Mouse (Mus musculus) midbrain, embryonic 10.5 days (tissue): ENCODE measurements at regions not wholly inside any gene's neighbourhood (a gene's known extent, or its start where the extent isn't known, plus 50 kb on each side); places are given as distances from the start of the nearest gene placed in this dataset.

Experiments used
- DNase-seq: peaks from one replicate; pipeline ENCODE4 v3.0.0-alpha.2; 2017; ENCODE audit warnings: low spot score
- H3K27ac ChIP-seq: fragments of 300-500 bp; sonication (generic); replicated peaks from 2 replicates; pipeline ENCODE4 v1.5.1; 2016; ENCODE audit warnings: mild to moderate bottlenecking
- H3K27me3 ChIP-seq: fragments of 300-500 bp; sonication (generic); 2 replicates; pipeline ENCODE4 v1.6.1; 2016; ENCODE audit warnings: low read depth, mild to moderate bottlenecking; ENCODE audit not compliant: poor library complexity, severe bottlenecking
- H3K36me3 ChIP-seq: fragments of 300-500 bp; sonication (generic); 2 replicates; pipeline ENCODE4 v1.6.1; 2016; ENCODE audit warnings: mild to moderate bottlenecking, moderate library complexity
- H3K4me1 ChIP-seq: fragments of 300-500 bp; sonication (generic); 2 replicates; pipeline ENCODE4 v1.6.1; 2016
- H3K4me3 ChIP-seq: fragments of 300-500 bp; sonication (generic); 2 replicates; pipeline ENCODE4 v1.5.1; 2016; ENCODE audit warnings: mild to moderate bottlenecking, moderate library complexity
- H3K9me3 ChIP-seq: fragments of 300-500 bp; sonication (generic); replicated peaks from 2 replicates; pipeline ENCODE4 v1.6.1; 2016; ENCODE audit warnings: mild to moderate bottlenecking
- WGBS: fragments of 180-500 bp; shearing (Covaris S2); methylation state at CpG from one replicate; pipeline ENCODE4 v1.1.7; 2016; 5-methylcytosine and 5-hydroxymethylcytosine counted together

DNA sequence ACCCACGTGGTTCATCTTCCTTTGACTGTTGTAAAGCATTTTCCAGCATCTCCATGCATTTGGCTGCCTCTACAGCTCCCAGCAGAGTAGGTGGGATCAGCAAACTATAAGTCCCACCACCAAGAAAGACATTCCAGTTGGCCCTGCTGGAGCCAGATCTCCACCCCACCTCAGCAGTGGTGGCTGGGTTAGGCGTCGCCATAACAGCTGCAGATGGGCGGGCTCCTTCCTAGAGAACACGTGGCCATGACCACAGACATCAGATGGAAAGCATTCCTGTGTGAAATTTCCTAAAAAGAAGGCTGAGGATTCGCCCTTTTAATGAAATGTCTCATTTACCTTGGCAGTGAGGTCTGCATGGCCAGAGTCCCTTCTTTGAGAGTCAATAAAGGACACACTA is 140.0 kb upstream of the Bmp4 start:
- no peak for DNase-seq
- no peak overlapping the region for H3K27ac ChIP-seq
- H3K27me3 ChIP-seq, result no peaks in the 10 kb centered on the region
- H3K36me3 ChIP-seq, result no peaks in the 10 kb centered on the region
- H3K4me1 ChIP-seq, result no peaks in the 10 kb centered on the region
- H3K4me3 ChIP-seq, result no peak overlapping the region
- H3K9me3 ChIP-seq, result no peaks in the 10 kb centered on the region
- WGBS, result 85% methylated on average over 6 of the region's 6 CpGs

DNA sequence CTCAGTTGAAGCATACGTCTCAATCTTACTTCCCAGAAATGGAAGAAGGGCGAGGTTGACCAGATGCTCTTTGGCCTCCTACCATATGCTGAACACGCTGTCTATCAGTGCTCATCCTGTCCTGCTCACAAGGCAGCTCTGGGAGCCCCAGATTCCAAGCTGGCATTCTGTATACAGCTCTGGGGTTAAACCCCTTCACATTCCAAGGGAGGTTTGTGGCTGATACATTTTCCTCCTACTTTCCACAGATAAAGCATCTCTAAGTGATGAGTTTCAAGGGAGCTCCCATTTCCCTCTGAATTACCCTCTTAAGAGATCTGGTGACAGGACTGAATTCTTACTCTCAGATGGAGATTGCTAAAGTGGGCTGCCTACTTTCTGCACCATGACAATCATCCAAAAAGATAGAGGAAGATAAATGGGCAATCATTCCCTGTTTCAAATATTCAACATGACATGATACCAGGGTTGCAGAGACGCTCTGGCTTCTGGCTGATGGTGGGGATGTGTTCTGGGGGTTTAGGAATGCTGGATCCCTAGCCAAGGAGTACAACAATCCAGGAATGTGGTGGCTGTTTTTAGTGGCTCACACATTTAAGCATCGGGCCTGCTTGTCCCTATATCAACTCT is 138.7 kb upstream of the Bmp4 start:
- Histone ChIP-seq H3K27me3 (no peaks in the 10 kb centered on the region), H3K9me3 (no peaks in the 10 kb centered on the region), H3K4me3 (no peak overlapping the region), H3K27ac (no peak overlapping the region), H3K4me1 (no peaks in the 10 kb centered on the region), H3K36me3 (no peaks in the 10 kb centered on the region)
- no peak for DNase-seq
- 89% methylated on average over 5 of the region's 5 CpGs for WGBS

DNA sequence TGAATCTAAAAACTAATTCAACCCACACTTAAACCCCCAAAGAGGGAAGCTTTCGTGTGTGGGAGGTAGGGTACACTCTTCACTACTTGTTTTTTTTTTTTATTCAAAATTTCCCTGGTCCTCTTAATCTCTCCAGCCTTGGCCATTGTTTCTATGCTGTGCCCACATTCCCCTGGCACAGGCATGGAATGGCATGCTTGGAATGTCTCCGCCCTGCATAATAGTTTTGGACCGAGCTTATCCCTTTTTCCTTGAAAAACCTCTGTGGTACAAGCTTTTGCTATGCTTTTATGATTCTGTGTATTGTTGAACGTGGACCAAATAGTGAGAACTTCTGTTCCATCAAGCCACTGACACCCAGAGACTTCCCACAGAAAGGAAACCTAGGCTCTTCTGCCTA is 126.8 kb upstream of the Bmp4 start:
- 70% methylated on average over 4 of the region's 4 CpGs for WGBS
- Histone ChIP-seq H3K27me3 (no peaks in the 10 kb centered on the region), H3K4me3 (no peak overlapping the region), H3K36me3 (no peaks in the 10 kb centered on the region), H3K4me1 (no peaks in the 10 kb centered on the region), H3K27ac (no peak overlapping the region), H3K9me3 (no peaks in the 10 kb centered on the region)
- DNase-seq, result no peak

DNA sequence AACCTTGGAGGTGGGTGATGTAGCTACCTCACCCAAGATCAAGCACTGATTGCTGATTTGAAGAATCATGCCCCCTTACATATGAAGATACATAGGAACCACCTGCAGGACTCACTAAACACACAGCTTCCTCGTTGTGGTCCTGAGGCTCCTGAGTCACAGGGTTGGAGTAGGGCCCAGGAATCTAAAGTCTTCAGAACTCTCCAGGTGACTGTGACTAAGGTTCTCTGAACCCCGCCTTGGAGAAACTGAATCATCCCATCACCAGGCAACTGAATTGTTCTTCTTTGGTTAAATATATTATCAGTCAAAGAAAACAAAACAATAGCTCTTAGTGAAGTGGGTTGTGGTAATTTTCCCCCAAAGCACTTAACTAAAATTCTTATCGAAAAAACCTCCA is 125.8 kb upstream of the Bmp4 start:
- Histone ChIP-seq H3K4me1 (no peaks in the 10 kb centered on the region), H3K9me3 (no peaks in the 10 kb centered on the region), H3K27me3 (no peaks in the 10 kb centered on the region), H3K36me3 (no peaks in the 10 kb centered on the region), H3K27ac (no peak overlapping the region), H3K4me3 (no peak overlapping the region)
- no peak for DNase-seq
- WGBS, result 91% methylated on average over 3 of the region's 3 CpGs

DNA sequence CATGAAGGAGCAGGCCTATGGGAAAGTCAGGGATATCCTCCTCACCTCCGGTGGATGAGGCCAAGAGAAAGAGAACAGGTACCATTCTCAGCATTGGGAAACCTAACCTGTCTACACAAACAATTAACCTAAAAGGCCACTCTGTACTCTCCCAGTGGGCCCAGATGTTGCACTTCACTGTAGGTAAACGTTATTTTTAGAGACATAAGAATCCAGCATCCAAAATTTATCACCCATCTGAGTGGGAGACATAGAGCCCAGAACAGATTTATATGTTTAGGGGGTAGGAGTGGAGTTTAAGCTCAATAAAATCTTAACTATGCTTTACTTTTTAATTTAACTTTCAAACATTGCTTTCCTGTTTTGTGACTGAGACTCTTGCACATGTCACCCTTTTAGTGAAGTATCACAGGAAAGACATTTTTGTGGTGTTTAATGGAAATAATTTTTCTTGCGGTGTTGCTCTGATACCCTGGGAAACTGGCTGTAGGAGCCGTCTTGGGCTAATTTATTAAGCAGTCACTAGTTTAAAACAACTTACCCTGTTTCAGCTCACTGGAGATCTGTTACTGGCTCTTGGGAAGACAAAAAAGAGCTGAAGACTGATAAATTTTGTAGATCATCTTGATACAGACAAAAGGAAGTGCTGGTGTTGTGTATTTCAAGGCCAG is 123.9 kb upstream of the Bmp4 start:
- 84% methylated on average over 4 of the region's 4 CpGs for WGBS
- Histone ChIP-seq H3K9me3 (no peaks in the 10 kb centered on the region), H3K4me3 (no peak overlapping the region), H3K36me3 (no peaks in the 10 kb centered on the region), H3K4me1 (no peaks in the 10 kb centered on the region), H3K27me3 (no peaks in the 10 kb centered on the region), H3K27ac (no peak overlapping the region)
- no peak for DNase-seq

DNA sequence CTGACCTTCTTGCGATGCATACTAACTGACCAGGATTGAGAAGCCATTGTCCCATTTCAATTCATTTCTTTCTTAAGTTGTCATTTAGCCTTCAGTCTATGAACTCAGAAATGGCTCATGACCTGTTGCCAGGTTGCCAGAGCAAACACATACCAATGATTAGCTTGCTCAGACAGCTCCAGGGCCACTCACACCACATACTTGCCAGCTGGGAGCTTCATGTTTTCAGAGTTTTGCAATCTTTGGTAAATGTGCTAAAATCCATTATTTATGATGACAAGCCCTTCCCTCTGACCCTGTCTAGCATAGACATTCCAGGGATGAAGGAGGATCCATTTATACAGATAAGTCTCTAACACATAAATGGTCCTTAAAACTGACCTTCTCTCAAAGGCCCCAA is 121.6 kb upstream of the Bmp4 start:
- no peaks in the 10 kb centered on the region for H3K9me3 ChIP-seq
- no peak overlapping the region for H3K27ac ChIP-seq
- no peaks in the 10 kb centered on the region for H3K27me3 ChIP-seq
- no peaks in the 10 kb centered on the region for H3K4me1 ChIP-seq
- H3K4me3 ChIP-seq, result no peak overlapping the region
- no peaks in the 10 kb centered on the region for H3K36me3 ChIP-seq
- DNase-seq, result no peak
- 93% methylated on average over 1 of the region's 1 CpGs for WGBS

DNA sequence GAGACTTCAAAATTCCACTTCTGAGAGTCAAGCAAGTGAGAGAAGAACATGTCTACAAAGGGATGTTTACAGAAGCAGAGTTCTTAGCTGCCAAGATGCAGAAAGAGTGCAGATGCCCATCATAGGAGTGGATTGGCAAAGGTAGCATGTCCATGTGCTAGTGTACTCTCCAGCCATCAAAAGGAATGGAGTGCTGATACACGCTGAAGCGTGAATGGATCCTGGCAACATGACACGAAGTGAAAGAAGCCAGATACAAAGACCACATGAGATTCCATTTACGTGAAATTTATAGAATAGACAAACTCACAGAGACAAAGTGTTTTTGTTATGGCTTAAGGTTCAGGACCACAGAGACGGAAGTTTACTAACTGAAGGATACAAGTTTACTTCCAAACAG is 118.4 kb upstream of the Bmp4 start:
- H3K9me3 ChIP-seq, result no peaks in the 10 kb centered on the region
- DNase-seq, result no peak
- no peak overlapping the region for H3K27ac ChIP-seq
- no peaks in the 10 kb centered on the region for H3K4me1 ChIP-seq
- H3K27me3 ChIP-seq, result no peaks in the 10 kb centered on the region
- H3K4me3 ChIP-seq, result no peak overlapping the region
- no peaks in the 10 kb centered on the region for H3K36me3 ChIP-seq
- WGBS, result 87% methylated on average over 5 of the region's 5 CpGs

DNA sequence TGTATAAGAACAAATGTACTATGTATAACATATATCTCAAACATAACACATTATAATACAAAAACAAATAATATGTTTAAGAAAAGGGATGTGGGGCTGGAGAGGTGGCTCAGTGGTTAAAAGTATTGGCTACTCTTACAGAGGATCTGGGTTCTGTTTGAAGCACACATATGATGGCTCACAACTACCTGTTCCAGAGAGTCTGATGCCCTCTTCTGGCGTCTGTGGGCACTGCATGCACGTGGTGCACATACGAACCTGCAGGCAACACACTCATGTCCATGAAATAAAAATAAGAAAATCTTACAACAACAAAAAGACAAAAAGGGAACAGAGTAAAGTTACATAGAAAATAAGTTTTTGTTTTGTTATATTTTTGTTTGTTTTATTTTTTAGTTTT is 114.8 kb upstream of the Bmp4 start:
- 87% methylated on average over 3 of the region's 3 CpGs for WGBS
- Histone ChIP-seq H3K27ac (no peak overlapping the region), H3K36me3 (no peaks in the 10 kb centered on the region), H3K4me3 (no peak overlapping the region), H3K9me3 (no peaks in the 10 kb centered on the region), H3K27me3 (no peaks in the 10 kb centered on the region), H3K4me1 (no peaks in the 10 kb centered on the region)
- no peak for DNase-seq

DNA sequence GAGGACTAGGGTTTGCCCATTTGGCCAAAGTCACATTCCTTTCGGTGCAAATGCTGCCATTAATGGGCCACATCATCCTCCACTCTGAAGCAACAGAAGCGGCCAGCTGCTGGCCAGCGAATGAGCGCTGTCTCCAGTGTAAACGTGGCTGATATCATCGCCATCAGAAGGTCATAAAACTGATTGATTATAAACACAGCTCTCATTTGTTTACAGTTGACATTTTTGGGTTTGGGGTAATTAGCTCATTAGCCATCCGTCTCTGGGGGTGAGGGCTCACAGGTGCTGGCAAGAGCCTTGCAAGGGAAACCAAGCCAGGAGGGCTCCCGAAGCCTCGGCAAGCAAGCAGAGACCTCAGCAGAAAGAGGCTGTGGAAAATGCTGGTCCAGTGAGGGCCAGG is 101.1 kb upstream of the Bmp4 start:
- 89% methylated on average over 9 of the region's 9 CpGs for WGBS
- no peak overlapping the region for H3K4me3 ChIP-seq
- H3K27me3 ChIP-seq, result no peaks in the 10 kb centered on the region
- no peaks in the 10 kb centered on the region for H3K9me3 ChIP-seq
- no peak for DNase-seq
- H3K4me1 ChIP-seq, result no peaks in the 10 kb centered on the region
- no peaks in the 10 kb centered on the region for H3K36me3 ChIP-seq
- H3K27ac ChIP-seq, result no peak overlapping the region

DNA sequence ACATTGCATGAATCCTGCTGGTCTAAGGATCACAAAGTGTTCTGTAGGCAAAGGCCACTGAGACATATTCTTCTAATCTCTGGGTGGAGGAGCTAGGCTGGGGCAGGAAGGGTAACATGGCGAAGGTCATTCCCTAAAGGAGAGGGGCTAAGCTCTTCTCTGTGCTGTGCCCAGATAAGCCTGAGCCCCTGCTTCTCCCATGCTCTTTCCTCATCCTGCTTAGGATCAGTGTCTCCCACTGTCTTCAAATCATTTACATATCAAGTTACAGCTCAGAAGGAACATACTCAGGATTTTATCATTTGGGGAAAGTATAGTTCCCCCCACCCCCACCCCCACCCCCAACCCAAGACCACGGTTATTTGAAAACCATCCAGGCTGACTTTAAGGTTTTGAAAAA is 100.7 kb upstream of the Bmp4 start:
- Histone ChIP-seq H3K4me3 (no peak overlapping the region), H3K4me1 (no peaks in the 10 kb centered on the region), H3K36me3 (no peaks in the 10 kb centered on the region), H3K9me3 (no peaks in the 10 kb centered on the region), H3K27ac (no peak overlapping the region), H3K27me3 (no peaks in the 10 kb centered on the region)
- no peak for DNase-seq
- 87% methylated on average over 2 of the region's 2 CpGs for WGBS

DNA sequence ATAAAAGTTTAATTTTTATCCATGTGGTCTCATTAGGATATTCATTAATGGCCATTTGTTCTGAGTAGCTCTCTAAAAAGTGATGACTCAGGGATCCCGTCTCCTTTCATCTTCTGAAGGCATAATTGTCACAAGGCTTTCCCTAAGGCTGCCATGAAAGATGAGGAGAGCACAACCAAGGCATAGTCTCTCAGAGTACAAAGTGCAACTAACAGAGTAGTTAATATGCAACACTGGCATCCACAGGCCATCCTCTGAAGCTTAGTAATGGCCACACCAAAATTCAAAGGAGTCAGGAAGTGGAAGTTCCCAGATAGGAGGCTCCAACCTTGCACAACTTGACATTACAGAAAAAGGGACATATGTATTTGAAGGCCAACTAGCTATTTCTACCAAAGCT is 97.1 kb upstream of the Bmp4 start:
- no peak for DNase-seq
- H3K9me3 ChIP-seq, result no peaks in the 10 kb centered on the region
- no peaks in the 10 kb centered on the region for H3K27me3 ChIP-seq
- no peaks in the 10 kb centered on the region for H3K36me3 ChIP-seq
- 88% methylated on average over 1 of the region's 1 CpGs for WGBS
- no peak overlapping the region for H3K27ac ChIP-seq
- H3K4me3 ChIP-seq, result no peak overlapping the region
- H3K4me1 ChIP-seq, result no peaks in the 10 kb centered on the region

DNA sequence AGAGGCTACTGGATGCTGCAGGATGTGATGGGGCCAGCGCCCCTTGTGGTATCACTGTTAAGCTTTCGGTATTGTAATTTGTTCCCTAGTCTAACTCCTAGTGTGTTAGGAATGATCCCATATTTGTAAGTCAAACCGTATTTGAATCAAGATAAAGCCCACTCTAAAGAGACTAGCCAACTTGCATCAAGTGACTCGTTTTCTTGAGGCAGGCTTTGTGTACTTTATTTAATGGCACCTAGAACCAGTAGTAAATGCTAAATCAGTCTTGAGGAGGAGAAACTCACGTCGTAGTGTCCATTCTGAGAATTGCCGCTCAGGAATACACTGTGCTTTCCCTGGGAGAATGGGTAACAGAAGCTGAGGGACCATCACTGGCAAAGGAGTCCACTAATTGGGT is 89.9 kb upstream of the Bmp4 start:
- Histone ChIP-seq H3K27me3 (no peaks in the 10 kb centered on the region), H3K36me3 (no peaks in the 10 kb centered on the region), H3K4me3 (no peak overlapping the region), H3K4me1 (no peaks in the 10 kb centered on the region), H3K9me3 (no peaks in the 10 kb centered on the region), H3K27ac (no peak overlapping the region)
- 85% methylated on average over 7 of the region's 7 CpGs for WGBS
- DNase-seq, result no peak

DNA sequence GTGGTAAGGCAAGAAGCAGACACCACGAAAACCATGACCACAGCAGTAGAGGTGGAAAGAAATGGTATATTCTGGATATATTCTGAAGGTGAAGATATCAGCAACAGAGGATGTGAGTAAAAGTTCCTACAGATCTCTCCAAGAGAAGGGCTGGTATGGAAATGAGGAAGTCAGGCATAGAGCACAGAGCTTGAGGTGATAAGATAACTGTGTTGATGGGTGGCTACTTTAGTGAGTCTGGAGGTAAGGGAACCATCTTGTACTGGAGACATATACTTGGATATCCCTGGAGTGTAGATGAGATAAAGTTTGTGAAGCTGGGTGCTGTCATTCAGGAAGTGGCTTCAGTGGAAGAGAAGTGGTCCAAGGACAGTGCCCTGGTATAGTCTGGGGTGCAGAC is 85.5 kb upstream of the Bmp4 start:
- no peak overlapping the region for H3K27ac ChIP-seq
- DNase-seq, result no peak
- H3K4me1 ChIP-seq, result no peaks in the 10 kb centered on the region
- WGBS, result 88% methylated on average over 1 of the region's 1 CpGs
- no peaks in the 10 kb centered on the region for H3K27me3 ChIP-seq
- H3K36me3 ChIP-seq, result no peaks in the 10 kb centered on the region
- H3K9me3 ChIP-seq, result no peaks in the 10 kb centered on the region
- no peak overlapping the region for H3K4me3 ChIP-seq

DNA sequence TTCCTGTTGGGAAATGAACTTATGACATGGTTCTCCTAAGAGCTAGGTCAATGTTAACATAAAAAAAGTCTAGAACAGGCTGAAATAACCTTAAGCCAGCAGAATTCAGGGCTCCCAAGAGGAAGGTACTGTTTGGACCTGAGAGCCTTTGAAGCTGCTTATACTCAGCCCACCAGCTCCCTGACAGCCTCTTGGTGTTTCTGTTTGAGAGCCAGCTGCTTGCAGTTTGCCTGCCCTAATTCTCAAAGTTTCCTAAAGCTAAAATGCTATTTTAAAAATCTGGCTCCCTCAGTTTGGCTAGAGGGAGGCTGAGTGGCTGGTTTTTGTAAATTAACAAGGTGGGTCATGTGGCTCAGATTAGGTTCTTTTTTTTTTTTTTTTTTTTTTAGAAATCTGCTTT is 72.5 kb upstream of the Bmp4 start:
- Histone ChIP-seq H3K9me3 (no peaks in the 10 kb centered on the region), H3K4me1 (no peaks in the 10 kb centered on the region), H3K4me3 (no peak overlapping the region), H3K27ac (no peak overlapping the region), H3K36me3 (no peaks in the 10 kb centered on the region), H3K27me3 (no peaks in the 10 kb centered on the region)
- no peak for DNase-seq
